Mouse (Mus musculus) layer of hippocampus, adult 11-12 months (tissue): ENCODE results near the gene Pdcd2.
"Not testable (repeated sequence)": the region's sequence is repeated elsewhere in the genome, so short reads cannot be mapped to it uniquely, and the experiment has no call there.

Experiments
- DNase-seq: peaks from one replicate; pipeline ENCODE4 v3.0.0; 2022; ENCODE audit warnings: low spot score

Pdcd2 gene

DNA sequence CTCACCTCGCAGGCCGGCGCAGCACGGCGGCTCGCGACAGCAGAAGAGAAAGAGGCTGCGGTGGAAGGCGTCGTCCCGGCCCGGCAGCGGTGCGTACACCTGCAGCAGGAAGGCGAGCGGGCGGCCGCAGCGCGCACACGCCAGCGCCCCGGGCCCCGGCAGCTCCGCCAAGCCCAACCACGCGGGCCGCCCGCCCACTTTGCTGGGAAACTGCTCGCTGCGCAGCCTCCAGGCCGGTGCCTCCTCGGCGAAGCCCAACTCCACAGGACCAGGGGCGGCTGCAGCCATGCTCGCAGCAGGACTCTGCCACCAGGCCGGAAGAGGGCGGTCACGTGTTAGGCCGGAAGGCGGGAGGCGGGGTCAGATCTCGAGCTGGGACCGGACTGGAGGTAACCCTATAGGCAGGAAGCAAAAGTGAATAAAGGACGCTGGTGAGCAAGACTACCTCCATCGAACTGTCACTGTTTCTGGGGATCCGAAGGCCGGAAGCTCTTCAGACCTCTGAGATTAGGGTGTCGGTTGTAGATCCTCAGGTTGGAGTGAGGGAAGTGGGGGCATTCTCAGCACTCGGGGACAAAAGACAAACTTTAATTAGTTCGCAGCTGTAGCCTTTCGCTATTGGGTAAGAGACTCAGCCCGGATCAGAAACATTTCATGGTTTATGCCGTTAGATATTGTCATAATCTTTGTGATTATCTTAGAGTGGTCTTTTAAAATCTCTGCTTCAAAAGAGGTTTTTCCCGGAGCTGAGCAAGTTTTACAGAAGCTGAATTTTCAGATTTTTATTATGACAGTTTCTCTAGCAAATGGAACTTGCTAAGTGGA lies at the start of gene Pdcd2:
Pdcd2 (minus strand) TSS at position 316 of the 825 bp plus-strand sequence.
- DNase-seq = peak; percentile 93

DNA sequence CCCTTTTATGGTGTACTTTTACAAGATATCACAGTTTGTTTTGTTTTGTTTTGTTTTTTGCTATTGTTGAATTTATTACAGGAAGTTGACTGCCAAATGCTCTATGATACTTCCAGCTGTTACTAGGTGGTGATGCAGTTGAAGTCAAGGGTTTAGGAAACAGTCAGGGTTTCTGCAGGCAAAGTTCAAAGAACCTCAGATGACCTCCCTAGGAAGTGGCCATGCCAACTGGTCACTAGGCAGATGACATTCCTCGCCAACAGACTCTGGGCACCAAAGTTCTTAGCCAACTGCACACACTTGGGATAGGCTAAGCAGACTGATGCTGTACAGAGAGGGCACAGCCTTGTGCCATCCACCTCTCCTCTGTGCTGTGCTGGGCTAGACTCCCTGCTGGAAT lies 48.0 kb upstream of the Pdcd2 start:
- no peak for DNase-seq

DNA sequence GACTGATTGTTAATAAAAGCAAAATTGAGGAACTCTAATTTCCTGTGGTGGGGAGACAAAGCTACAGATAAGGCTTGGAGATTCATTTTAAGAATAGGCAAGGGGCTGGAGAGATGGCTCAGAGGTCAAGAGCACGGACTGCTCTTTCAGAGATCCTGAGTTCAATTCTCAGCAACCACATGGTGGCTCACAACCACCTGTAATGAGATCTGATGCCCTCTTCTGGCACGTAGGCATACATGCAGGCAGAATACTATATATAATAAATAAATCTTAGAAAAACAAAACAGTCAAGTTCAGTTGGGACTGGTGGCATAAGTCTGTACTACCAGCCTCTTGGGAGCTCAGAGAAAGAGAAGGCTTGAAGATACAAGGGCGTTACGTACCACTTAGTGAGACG lies 39.8 kb upstream of the Pdcd2 start:
- no peak for DNase-seq

DNA sequence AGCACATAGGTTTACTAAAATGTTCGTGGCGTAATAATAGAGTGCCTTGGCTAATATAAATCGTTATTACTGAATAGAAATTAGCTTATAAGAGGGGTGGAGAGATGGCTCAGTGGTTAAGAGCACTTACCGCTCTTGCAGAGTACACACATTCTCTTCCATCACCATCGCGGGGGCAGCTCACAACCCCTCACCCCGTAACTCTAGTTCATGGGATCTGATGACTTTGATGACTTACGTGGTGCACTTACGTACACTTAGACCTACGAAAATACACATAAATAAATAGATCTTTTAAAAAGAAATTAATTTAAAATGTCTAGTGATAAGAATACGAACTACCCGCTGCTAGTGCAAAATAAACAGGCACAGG lies 37.8 kb upstream of the Pdcd2 start:
- DNase-seq = no peak

DNA sequence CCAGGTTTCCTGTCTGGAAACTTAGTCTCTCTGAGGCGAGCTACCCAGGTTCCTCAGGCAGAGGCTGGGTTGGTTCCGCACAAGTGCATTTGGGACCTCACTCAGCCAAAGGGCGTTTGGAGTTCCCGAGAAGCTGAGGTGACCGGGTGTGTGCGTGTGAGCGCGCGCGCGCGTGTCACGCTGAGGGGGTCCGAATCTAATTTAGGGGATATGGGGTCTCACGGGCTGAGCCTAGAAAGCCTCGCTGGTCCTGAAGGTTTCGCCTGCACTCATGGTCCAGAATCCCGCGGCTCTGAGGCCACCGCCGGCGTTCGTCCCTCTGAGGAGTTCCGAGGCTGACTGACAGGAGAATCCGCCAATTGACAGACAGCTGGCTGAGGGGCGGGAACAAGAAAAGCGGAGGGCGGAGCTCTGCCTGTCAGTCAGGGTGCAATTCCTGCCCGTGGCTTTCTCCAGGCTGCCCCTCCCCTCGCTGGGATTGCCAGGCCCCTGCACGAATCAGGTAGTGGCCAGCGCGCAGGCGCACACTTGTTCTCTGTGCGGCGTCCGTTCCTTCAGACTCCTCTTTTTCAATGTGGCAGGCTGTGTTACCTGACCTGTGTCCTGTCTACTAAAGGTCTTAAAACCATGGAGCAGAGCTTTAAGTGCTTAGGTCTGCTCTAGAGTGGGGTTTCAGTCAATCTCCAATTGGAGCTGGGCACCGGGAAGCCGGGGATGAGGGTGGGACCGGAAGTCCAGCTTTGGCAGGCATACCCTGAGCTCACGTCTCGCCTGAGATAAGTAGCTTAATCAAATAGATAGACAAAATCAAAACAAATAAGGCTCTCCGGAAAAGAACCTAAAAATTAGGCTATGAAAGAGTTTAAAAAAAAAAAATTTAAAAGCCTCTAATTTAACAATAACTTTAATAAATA lies 37.2 kb upstream of the Pdcd2 start, which contains the start of gene Prdm9:
Prdm9 (minus strand) TSS at position 341 of the 914 bp plus-strand sequence.
- peak; percentile 100 for DNase-seq

DNA sequence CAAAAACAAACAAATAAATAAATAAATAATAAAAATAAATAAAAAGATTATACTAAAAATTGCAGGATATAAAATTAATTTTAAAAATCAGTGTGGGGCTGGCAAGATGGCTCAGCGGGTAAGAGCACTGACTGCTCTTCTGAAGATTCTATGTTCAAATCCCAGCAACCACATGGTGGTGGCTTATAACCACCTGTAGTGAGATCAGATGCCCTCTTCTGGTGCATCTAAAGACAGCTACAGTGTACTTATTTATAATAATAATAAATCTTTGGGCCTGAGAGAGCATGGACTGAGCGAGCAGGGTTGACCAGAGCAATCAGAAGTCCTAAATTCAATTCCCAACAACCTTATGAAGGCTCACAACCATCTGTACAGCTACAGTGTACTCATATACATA lies 32.8 kb upstream of the Pdcd2 start:
- DNase-seq = no peak

- DNase-seq = no peak
Observed at GRCm38 (mm10) chr17:15549713-15550112, 22.6 kb upstream of the Pdcd2 start.

- DNase-seq = no peak
Observed at GRCm38 (mm10) chr17:15546440-15546839, 19.3 kb upstream of the Pdcd2 start.

- not testable (repeated sequence) for DNase-seq
Observed at GRCm38 (mm10) chr17:15543868-15544267, 16.8 kb upstream of the Pdcd2 start.

GRCm38 (mm10) chr17:15540309-15540708 lies 13.2 kb upstream of the Pdcd2 start:
- DNase-seq = no peak

- no peak for DNase-seq
Observed at GRCm38 (mm10) chr17:15536457-15536904, 9.4 kb upstream of the Pdcd2 start.

GRCm38 (mm10) chr17:15535943-15536342 lies 8.8 kb upstream of the Pdcd2 start:
- DNase-seq = no peak

DNA sequence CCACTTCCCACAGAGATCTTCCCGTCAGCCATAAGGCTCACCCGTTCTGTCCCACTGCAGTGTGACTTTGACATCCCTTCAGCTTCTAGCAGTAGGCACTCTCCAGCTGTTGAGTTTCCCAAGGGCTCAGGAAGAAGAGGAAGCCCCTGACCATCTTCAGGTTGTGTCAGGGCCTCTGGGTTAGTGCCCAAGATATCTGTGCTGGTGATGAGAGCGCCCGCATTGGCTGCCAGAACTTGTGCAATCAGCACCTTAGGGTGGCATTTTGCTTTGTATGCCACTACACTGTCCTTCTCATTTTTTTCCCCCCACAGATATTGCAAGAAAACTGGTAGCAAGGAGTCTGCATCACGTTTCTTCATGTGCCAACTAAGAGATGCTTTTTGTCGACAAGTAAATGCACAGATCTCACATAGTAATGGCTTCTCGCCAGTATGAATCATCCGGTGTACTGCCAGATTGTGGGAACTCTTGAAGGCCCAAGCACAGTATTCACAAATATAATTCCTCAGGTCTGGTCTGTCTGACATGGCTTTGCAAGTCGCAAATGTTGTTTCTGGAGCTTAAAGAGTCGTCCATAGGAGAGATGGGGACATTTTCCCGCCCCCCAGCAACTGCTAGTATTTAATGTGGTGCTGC lies 8.2 kb upstream of the Pdcd2 start:
- no peak for DNase-seq

GRCm38 (mm10) chr17:15530141-15530540 lies 3.0 kb upstream of the Pdcd2 start:
- peak; percentile 65 for DNase-seq

- no peak for DNase-seq
Observed at GRCm38 (mm10) chr17:15528887-15529286, 1.8 kb upstream of the Pdcd2 start.

DNA sequence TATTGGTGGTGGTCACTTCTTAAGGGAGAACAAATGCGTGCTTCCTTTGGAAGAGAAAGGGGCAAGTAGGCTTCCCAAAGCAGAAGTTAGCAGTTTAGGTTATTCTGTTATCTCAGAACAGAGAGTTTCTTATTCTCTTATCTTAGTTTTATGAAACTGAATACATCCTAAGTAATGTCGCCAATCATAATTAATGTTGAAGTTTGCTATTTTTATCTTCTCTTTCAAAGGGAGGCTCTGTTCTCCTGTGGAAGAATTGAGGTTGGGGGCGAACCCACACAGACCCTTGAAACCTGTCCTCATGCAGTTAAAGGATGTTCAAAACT lies 673 bp upstream of the Pdcd2 start:
- DNase-seq = no peak

GRCm38 (mm10) chr17:15526304-15526703 lies 797 bp downstream of the Pdcd2 start:
- DNase-seq = no peak

DNA sequence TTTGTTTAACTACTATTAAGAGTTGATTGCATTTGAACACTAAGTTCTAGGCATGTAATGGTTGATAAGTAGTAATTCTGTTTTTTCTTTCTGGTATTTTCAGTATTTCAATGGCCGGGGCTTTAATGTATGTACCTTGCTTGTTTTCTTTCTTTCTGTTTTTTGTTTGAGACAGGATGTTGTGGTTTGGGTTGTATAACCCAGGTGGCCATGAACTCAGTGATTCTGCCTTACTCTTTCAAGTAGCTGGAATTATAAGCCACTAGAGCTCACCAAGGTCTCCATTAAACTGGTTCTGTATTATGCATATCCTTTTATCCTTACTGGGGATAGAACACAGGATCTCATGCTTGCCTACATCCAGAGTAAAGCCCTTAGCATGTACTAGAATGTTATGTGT lies 8.3 kb downstream of the Pdcd2 start:
- no peak for DNase-seq

DNA sequence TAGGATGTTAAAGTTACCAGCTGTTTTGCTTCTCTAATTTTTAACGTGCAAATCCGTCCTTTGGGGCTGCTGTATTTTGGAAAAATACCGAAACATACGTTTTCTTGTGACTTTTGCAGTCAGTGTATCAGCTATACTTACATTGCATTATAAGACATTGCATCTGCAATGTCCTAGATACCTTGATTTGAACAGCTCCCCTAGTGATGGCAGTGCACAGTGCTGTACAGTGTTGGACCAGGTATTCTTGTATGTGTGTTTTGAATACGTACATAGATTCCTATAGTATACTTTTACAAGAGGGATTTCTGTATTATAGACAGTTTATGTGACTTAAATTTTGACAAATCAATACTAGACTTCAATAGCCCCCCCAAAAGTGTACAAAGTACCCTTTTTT lies 8.9 kb downstream of the Pdcd2 start:
- no peak for DNase-seq

DNA sequence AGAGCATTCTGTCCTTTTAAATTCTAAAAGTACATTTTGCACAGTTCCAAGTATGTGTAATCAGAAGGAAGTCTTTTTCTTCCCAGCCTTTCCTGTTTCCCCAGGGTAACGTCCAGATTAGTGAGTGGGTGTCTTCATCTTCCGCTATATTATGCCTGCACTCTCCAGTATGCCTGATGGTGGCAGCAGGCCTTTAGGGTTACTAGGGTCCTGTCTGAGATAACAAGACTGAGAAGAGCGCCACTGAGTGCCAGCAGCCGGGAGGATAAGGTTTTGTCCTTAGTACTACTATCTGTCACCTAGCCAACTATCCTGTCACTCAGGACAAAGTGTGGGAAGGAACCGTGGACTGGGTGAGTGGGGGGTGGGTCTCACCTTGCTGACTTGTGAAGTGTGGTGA lies 9.3 kb downstream of the Pdcd2 start:
- DNase-seq = no peak

DNA sequence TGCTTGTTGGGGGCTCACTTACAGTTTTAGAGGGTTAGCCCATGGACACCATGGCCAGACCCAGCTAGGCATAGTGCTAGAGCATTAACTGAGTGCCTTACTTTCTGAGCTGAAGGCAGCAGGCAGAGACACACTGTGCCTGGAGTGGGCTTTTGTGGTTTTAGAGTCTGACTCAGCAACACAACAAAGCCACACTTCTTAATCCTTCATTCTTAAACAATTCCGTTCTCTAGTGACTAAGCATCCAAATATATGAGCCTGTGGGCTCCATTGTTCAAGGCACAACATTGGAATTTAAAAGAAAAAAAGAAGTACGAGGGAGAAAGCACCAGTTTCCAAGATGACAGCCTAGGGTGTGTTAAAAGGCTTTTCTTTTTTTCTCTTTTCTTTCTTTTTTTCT lies 16.4 kb downstream of the Pdcd2 start:
- no peak for DNase-seq

DNA sequence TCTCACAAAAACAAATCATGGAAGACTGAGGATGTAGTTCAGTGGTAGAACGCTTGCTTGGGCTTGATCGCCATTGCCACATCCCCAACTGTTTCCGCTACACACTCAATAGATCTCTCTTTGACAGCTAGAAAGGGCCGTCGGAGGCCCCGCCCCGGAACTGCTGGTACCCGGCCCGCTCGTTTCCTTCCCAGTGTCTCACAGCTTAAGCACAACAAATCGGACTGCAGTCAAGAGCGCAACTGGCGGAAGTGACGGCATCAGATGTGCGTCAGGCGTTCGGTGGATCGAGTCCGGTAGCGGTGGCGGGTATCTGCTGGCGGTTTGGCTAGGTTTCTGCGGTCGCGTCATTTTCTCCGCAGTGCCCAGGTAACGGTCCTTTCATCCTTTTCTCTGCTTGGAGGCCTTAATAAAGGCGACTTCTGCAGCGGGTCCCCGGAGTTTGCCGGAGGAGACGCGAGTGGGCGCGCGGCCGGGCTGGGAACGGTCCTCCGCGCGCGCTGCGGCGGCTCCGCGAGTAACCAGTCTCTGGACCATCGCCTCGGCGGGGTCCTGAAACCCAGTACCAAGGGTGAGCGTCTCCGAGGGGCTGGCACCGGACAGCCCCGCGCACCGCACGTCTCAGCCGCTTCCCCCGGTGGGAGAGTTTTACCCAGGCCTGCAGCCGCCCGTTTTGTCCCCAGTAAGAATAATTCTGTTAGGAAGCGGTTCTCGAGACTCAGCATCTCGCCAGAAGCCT lies 27.3 kb downstream of the Pdcd2 start, which contains the start of the genes Psmb1 and Tbp:
Psmb1 (minus strand) TSS at position 96 of the 739 bp plus-strand sequence.
Tbp (plus strand) TSS at position 233 of the 739 bp plus-strand sequence.
- DNase-seq = peak; percentile 98
